Mouse (Mus musculus) kidney, embryonic 14.5 days (tissue): Measurements from ENCODE around the gene Mylpf. TPM values are rescaled to one million over a fixed set of nuclear protein-coding genes. Genes with fewer than 3 reads are reported as not detected.
"Not testable (repeated sequence)": the region's sequence is repeated elsewhere in the genome, so short reads cannot be mapped to it uniquely, and the experiment has no call there.

Source experiments
- ATAC-seq: fragments of 200-750 bp; cut with Nextera tagmentation; 2 replicates; pipeline ENCODE4 v1.8.0; 2017; ENCODE audit warnings: moderate number of reproducible peaks, mild to moderate bottlenecking, moderate TSS enrichment, moderate library complexity; ENCODE audit not compliant: low FRiP score, low TSS enrichment
- H3K27ac ChIP-seq: fragments of 300-500 bp; sonication (generic); 2 replicates; pipeline ENCODE4 v1.5.1; 2014; ENCODE audit warnings: low read depth, mild to moderate bottlenecking, low read length, moderate library complexity, mixed read lengths
- H3K27me3 ChIP-seq: fragments of 300-500 bp; sonication (generic); 2 replicates; pipeline ENCODE4 v1.6.1; 2014; ENCODE audit warnings: mild to moderate bottlenecking, low read length; ENCODE audit not compliant: control insufficient read depth, insufficient read depth
- H3K36me3 ChIP-seq: fragments of 300-500 bp; sonication (generic); 2 replicates; pipeline ENCODE4 v1.6.1; 2014; ENCODE audit warnings: low read length, mixed read lengths; ENCODE audit not compliant: control insufficient read depth, insufficient read depth
- H3K4me1 ChIP-seq: fragments of 300-500 bp; sonication (generic); 2 replicates; pipeline ENCODE4 v1.6.1; 2014; ENCODE audit warnings: low read length, mixed read lengths; ENCODE audit not compliant: control insufficient read depth, insufficient read depth
- H3K4me2 ChIP-seq: fragments of 300-500 bp; sonication (generic); replicated peaks from 2 replicates; pipeline ENCODE4 v1.6.1; 2014; ENCODE audit warnings: low read depth, mild to moderate bottlenecking, low read length
- H3K4me3 ChIP-seq: fragments of 300-500 bp; sonication (generic); 2 replicates; pipeline ENCODE4 v1.5.1; 2014; ENCODE audit warnings: mild to moderate bottlenecking, low read length
- H3K9ac ChIP-seq: fragments of 300-500 bp; sonication (generic); 2 replicates; pipeline ENCODE4 v1.6.1; 2014; ENCODE audit warnings: low read depth, mild to moderate bottlenecking, low read length, moderate library complexity
- H3K9me3 ChIP-seq: fragments of 300-500 bp; sonication (generic); 2 replicates; pipeline ENCODE4 v1.6.1; 2016; ENCODE audit warnings: low read length; ENCODE audit not compliant: control insufficient read depth
- WGBS: fragments of 180-500 bp; shearing (Covaris S2); extraction: QIAGEN DNeasy Blood & Tissue Kit; methylation state at CpG from one replicate; pipeline ENCODE4 v1.1.7; 2014; 5-methylcytosine and 5-hydroxymethylcytosine counted together
- polyA plus RNA-seq: library from polyadenylated mRNA; unstranded; fragments of >200 nt; fragmentation: Nextera tagmentation; extraction: Ambion mirVana; gene quantifications from 2 replicates; pipeline ENCODE4 v1.2.1, GENCODE M21; 2014

Gene Mylpf
- polyA plus RNA-seq, 1 experiment from 2014 or later = 10.3 TPM

DNA sequence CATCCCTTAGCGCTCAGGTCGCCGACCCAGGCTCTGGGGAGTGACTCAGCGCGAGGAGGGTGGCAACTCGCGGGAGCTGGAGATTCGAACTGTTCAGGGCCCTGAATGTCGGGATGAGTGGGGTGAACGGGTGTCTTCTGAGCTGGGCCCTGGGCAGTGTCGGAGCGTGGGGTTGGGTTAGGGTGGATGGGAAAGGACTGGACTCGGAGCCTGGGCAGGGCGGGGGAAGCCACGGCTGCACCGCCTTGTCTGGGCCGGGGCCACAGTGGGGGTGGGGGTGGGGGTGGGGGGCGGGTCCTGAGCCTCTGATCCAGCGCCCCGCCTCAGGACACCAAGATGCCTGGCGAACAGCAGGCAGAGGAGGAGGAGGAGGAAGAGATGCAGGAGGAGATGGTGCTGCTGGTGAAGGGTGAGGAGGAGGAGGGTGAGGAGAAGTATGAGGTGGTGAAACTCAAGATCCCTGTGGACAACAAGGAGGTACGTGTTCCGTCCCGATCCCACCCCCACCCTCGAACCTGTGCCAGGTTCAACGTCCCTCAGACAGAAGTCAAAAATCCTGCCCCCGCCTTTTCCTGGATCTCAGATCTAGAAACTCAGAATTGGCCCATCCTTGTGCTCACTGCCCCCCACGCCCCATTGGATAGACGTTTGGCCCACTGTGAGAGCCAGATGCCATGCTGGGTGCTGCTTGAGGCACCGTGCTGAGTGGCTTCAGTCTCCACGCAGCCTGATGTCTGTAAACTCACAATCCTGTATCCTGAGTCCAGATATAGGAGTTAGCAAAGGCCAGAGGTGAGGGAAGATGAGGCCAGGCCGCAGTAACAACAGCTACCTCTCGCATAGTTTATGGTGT lies 36.2 kb downstream of the Mylpf start:
- ATAC-seq = peak; percentile 81
- peak overlapping the region; percentile 93 for H3K4me3 ChIP-seq
- peaks cover 18% of the 10 kb centered on the region; the same call in 1 of the 2 replicates for H3K4me1 ChIP-seq
- 9% methylated on average over 31 of the region's 33 CpGs for WGBS
- peak overlapping the region; percentile 74 for H3K4me2 ChIP-seq
- H3K27ac ChIP-seq = peak overlapping the region; percentile 89
- H3K27me3 ChIP-seq = no peaks in the 10 kb centered on the region
- peaks cover 20% of the 10 kb centered on the region for H3K36me3 ChIP-seq
- H3K9me3 ChIP-seq = no peaks in the 10 kb centered on the region
- peak overlapping the region; percentile 94 for H3K9ac ChIP-seq

DNA sequence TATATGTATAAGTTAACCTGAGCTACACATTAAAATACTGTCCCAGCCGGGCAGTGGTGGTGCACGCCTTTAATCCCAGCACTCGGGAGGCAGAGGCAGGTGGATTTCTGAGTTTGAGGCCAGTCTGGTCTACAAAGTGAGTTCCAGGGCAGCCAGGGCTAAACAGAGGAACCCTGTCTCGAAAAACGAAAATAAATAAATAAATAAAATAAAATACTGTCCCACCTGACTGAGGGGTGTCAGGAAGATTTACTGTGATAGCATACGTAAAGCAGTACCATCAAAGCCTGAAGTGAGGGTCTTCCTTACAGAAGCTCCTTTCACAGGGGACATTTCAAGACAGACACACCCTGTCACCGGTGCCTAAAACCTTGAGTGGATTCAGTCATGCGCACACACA lies 41.8 kb downstream of the Mylpf start:
- H3K9ac ChIP-seq, H3K27me3 ChIP-seq, H3K9me3 ChIP-seq, ATAC-seq, H3K4me3 ChIP-seq, H3K4me2 ChIP-seq, H3K27ac ChIP-seq: not testable (repeated sequence)
- Histone ChIP-seq H3K36me3 (peaks cover 27% of the 10 kb centered on the region), H3K4me1 (peaks cover 17% of the 10 kb centered on the region)
- 92% methylated on average over 8 of the region's 8 CpGs for WGBS

DNA sequence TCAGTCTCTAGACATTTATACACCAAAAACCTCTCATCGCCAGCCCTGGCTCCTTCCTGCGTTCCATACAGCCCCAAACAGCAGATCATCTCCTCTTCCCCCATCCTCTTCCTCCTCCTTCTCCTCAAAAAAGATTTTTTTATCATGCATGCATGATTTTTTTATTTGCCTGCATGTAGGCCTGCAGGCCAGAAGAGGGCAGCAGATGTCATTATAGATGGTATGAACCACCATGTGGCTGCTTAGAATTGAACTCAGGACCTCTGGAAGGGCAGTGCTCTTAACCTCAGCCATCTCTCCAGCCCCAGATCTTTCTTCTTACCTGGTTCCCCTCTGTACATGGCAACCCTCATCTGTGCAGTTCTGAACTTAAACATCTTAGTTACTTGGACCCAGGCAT lies 43.7 kb downstream of the Mylpf start:
- 88% methylated on average over 2 of the region's 2 CpGs for WGBS
- ATAC-seq = no peak
- peaks cover 28% of the 10 kb centered on the region; the same call in 1 of the 2 replicates for H3K36me3 ChIP-seq

DNA sequence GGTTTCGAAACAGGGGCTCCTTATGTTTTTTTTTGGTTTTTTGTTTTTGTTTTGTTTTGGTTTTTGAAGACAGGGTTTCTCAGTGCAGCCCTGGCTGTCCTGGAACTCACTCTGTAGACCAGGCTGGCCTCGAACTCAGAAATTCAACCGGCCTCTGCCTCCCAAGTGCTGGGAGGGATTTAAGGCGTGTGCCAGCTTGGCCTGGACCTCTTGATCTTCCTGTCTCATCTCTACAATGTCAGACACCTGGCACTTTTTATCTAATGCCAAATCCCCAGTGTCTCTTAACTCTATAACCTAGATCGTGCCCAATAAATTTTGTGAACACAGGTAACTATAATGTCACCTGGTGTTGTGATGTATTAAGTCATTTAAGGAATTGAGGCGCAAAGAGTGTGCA lies 44.7 kb downstream of the Mylpf start:
- peak overlapping the region; percentile 54 for H3K4me3 ChIP-seq
- H3K36me3 ChIP-seq = peaks cover 28% of the 10 kb centered on the region; the same call in 1 of the 2 replicates
- peak overlapping the region; percentile 85 for H3K4me2 ChIP-seq
- 82% methylated on average over 6 of the region's 6 CpGs for WGBS
- peak overlapping the region; percentile 73; the same call in 1 of the 2 replicates for H3K9ac ChIP-seq
- peaks cover 8% of the 10 kb centered on the region for H3K4me1 ChIP-seq
- no peaks in the 10 kb centered on the region for H3K27me3 ChIP-seq
- ATAC-seq = no peak
- H3K27ac ChIP-seq = no peak overlapping the region; the same call in 1 of the 2 replicates
- H3K9me3 ChIP-seq = no peaks in the 10 kb centered on the region

More for the DNA sequence above, 43.7 kb downstream of the Mylpf start:
- Histone ChIP-seq H3K27me3 (no peaks in the 10 kb centered on the region), H3K4me3 (no peak overlapping the region), H3K9ac (no peak overlapping the region), H3K9me3 (no peaks in the 10 kb centered on the region), H3K4me1 (peaks cover 8% of the 10 kb centered on the region), H3K27ac (no peak overlapping the region), H3K4me2 (no peak overlapping the region)

GRCm38 (mm10) chr7:127253821-127254769 lies 45.4 kb downstream of the Mylpf start:
- Histone ChIP-seq H3K4me3 (peak overlapping the region; percentile 54), H3K9ac (peak overlapping the region; percentile 73), H3K4me2 (peak overlapping the region; percentile 85), H3K27me3 (no peaks in the 10 kb centered on the region), H3K4me1 (peaks cover 10% of the 10 kb centered on the region), H3K9me3 (no peaks in the 10 kb centered on the region), H3K36me3 (peaks cover 26% of the 10 kb centered on the region; the same call in 1 of the 2 replicates), H3K27ac (peak overlapping the region; percentile 93)
- peak; percentile 97 for ATAC-seq
- WGBS = under 1% methylated on average over 134 of the region's 136 CpGs

GRCm38 (mm10) chr7:127255008-127255407 lies 46.3 kb downstream of the Mylpf start:
- peaks cover 21% of the 10 kb centered on the region; the same call in 1 of the 2 replicates for H3K36me3 ChIP-seq
- no peak for ATAC-seq

DNA sequence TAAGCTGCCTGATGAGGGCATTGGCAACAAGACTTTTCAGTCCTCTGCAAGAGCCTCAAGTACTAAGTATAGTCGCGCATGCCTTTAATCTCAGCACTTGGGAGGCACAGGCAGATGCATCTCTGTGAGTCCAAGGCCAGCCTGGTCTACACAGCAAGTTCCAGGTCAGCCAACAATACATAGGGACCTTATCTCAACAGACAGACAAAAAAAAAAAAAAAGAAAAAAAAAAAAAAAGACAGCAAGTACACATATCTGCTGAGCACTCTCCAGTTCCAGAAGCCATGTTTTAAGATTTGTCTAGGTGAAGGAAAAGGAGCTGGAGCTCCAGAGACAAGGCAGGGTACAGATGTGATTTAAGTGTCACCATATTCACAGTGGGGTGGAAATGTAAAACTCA lies 47.3 kb downstream of the Mylpf start:
- H3K9me3 ChIP-seq = no peaks in the 10 kb centered on the region
- H3K36me3 ChIP-seq = peaks cover 16% of the 10 kb centered on the region; the same call in 1 of the 2 replicates
- H3K27me3 ChIP-seq = no peaks in the 10 kb centered on the region
- H3K4me1 ChIP-seq = peaks cover 12% of the 10 kb centered on the region
- no peak for ATAC-seq
- no peak overlapping the region for H3K4me3 ChIP-seq
- WGBS = 95% methylated on average over 2 of the region's 2 CpGs
- H3K9ac ChIP-seq = no peak overlapping the region
- no peak overlapping the region for H3K4me2 ChIP-seq
- H3K27ac ChIP-seq = no peak overlapping the region

More at GRCm38 (mm10) chr7:127255008-127255407, 46.3 kb downstream of the Mylpf start:
- Histone ChIP-seq H3K9me3 (no peaks in the 10 kb centered on the region), H3K27ac (peak overlapping the region; percentile 93), H3K27me3 (no peaks in the 10 kb centered on the region), H3K4me1 (peaks cover 12% of the 10 kb centered on the region), H3K9ac (peak overlapping the region; percentile 73; the same call in 1 of the 2 replicates), H3K4me2 (peak overlapping the region; percentile 85), H3K4me3 (peak overlapping the region; percentile 54)
- 12% methylated on average over 4 of the region's 4 CpGs for WGBS

DNA sequence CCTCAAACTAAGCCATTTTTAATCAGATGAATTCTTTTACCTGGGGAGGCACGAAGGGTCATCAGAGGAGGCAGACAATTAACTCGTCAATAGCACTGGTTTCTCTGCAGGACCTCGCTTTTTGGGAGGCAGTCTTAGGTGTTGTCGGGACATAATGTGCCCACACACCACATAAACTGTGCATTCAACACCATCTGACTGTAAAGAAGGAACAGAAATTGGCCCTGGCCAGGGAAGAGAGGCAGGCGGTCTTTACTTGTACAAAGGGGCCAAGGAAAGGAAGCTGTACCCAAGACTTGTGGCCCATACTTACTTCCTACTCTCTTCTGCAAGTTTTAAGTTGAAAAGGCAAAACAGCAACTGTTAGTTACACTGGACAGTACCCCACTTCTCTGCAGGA lies 47.8 kb downstream of the Mylpf start:
- Histone ChIP-seq H3K4me3 (no peak overlapping the region), H3K4me1 (peaks cover 12% of the 10 kb centered on the region), H3K9me3 (no peaks in the 10 kb centered on the region), H3K9ac (no peak overlapping the region), H3K27ac (no peak overlapping the region), H3K27me3 (no peaks in the 10 kb centered on the region), H3K4me2 (no peak overlapping the region), H3K36me3 (peaks cover 16% of the 10 kb centered on the region; the same call in 1 of the 2 replicates)
- ATAC-seq = no peak
- 94% methylated on average over 5 of the region's 5 CpGs for WGBS
